Mouse (Mus musculus) kidney, embryonic 15.5 days (tissue): Measurements from ENCODE around the gene Lrwd1. TPM values are rescaled to one million over a fixed set of nuclear protein-coding genes. Genes with fewer than 3 reads are reported as not detected.
"Not testable (repeated sequence)": the region's sequence is repeated elsewhere in the genome, so short reads cannot be mapped to it uniquely, and the experiment has no call there.

ENCODE experiments used
- ATAC-seq: fragments of 200-750 bp; cut with Nextera tagmentation; replicated peaks from 2 replicates; pipeline ENCODE4 v1.8.0; 2017; ENCODE audit warnings: moderate TSS enrichment; ENCODE audit not compliant: low FRiP score
- H3K27ac ChIP-seq: fragments of 300-500 bp; sonication (generic); 2 replicates; pipeline ENCODE4 v1.5.1; 2015; ENCODE audit warnings: mild to moderate bottlenecking, inconsistent platforms
- H3K27me3 ChIP-seq: fragments of 300-500 bp; sonication (generic); 2 replicates; pipeline ENCODE4 v1.6.1; 2015; ENCODE audit warnings: inconsistent platforms
- H3K36me3 ChIP-seq: fragments of 300-500 bp; sonication (generic); 2 replicates; pipeline ENCODE4 v1.6.1; 2015; ENCODE audit warnings: inconsistent platforms
- H3K4me1 ChIP-seq: fragments of 300-500 bp; sonication (generic); 2 replicates; pipeline ENCODE4 v1.6.1; 2015; ENCODE audit warnings: inconsistent platforms
- H3K4me2 ChIP-seq: fragments of 300-500 bp; sonication (generic); 2 replicates; pipeline ENCODE4 v1.6.1; 2015; ENCODE audit warnings: moderate library complexity, mild to moderate bottlenecking, inconsistent platforms
- H3K4me3 ChIP-seq: fragments of 300-500 bp; sonication (generic); replicated peaks from 2 replicates; pipeline ENCODE4 v1.5.1; 2015; ENCODE audit warnings: mild to moderate bottlenecking, inconsistent platforms
- H3K9ac ChIP-seq: fragments of 300-500 bp; sonication (generic); 2 replicates; pipeline ENCODE4 v1.6.1; 2015; ENCODE audit warnings: mild to moderate bottlenecking, inconsistent platforms
- H3K9me3 ChIP-seq: fragments of 300-500 bp; sonication (generic); replicated peaks from 2 replicates; pipeline ENCODE4 v1.6.1; 2016; ENCODE audit warnings: inconsistent platforms
- WGBS: fragments of 180-500 bp; shearing (Covaris S2); methylation state at CpG from one replicate; pipeline ENCODE4 v1.1.7; 2015; ENCODE audit warnings: mixed read lengths; 5-methylcytosine and 5-hydroxymethylcytosine counted together
- polyA plus RNA-seq: library from polyadenylated mRNA; unstranded; fragments of >200 nt; fragmentation: Nextera tagmentation; extraction: Ambion mirVana; gene quantifications from 2 replicates; pipeline ENCODE4 v1.2.1, GENCODE M21; 2015

Lrwd1 gene
- polyA plus RNA-seq, 1 experiment from 2014 or later: 40.2 TPM

DNA sequence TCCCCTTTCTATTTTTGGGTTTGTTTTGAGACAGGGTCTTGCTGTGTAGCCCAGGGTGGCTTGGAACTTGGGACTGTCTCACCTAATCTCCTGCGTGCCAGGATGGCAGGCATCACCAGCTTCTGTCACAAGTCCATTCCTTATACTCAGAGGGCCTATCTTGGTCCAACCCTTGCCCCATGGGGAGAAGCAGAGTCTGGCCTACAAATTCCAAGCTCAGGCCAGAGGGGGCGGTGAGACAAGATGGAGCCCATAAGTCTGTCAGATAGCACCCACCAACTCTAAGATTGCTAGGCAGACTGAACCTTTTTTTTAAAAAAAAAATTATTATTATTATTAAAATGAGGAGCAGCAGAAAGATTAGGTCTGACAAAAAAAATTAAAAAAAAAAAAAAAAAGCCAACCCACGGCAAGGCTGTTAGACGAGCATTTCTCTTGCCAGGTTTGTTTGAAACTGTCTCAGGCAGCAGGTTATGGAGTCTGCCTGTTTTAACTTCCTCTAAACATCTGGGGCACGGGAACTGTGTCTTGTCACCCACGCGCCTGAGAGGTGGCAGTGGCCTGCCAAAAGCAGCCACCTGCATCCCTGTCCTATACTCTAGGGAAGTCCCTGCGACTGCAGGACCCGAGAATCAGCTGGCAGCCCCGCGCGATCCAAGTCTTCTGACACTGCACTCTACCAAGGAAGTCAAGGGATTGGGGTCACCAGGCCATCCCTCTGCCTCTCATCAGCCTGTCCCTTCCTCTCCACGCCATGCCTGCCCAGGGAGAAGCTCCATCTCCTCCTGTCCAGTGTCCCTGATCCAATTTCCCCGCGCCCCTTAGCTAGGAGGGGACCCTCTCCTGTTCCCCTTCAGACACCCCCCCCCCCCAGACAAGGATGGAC, 34.0 kb upstream of the Lrwd1 start:
- Histone ChIP-seq H3K27ac (no peak overlapping the region), H3K36me3 (peaks cover 3% of the 10 kb centered on the region; the same call in 1 of the 2 replicates), H3K4me3 (peak overlapping the region; percentile 52), H3K4me2 (peak overlapping the region; percentile 84), H3K9me3 (0 out of 2 replicates have a peak, but pooled peaks cover 4% of the 10 kb centered on the region), H3K27me3 (no peaks in the 10 kb centered on the region), H3K4me1 (peaks cover 22% of the 10 kb centered on the region), H3K9ac (peak overlapping the region; percentile 57)
- ATAC-seq: peak; percentile 57
- 11% methylated on average over 15 of the region's 15 CpGs for WGBS

DNA sequence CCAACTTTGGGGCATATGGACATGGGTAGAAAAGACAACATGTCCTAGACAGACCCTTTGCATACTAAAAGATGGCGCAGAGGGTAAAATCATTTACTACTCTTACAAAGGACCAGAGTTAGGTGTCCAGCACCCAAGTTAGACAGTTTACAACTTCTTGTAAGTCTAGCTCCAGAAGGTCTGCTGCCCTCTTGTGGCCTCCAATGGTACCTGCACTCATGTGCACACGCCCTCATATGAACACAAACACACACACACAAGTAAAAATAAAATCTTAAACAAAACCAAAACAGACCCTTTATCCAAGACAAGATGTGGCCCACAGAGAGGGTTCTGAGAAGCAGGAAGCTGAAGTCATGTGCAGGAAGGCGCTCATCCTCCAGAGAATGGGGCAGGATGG, 32.2 kb upstream of the Lrwd1 start:
- Histone ChIP-seq H3K9me3 (0 out of 2 replicates have a peak, but pooled peaks cover 4% of the 10 kb centered on the region), H3K27me3 (no peaks in the 10 kb centered on the region), H3K4me3 (no peak overlapping the region), H3K36me3 (peaks cover 3% of the 10 kb centered on the region; the same call in 1 of the 2 replicates), H3K4me2 (no peak overlapping the region), H3K27ac (no peak overlapping the region), H3K4me1 (peaks cover 19% of the 10 kb centered on the region), H3K9ac (no peak overlapping the region)
- 94% methylated on average over 3 of the region's 3 CpGs for WGBS
- ATAC-seq: no peak

DNA sequence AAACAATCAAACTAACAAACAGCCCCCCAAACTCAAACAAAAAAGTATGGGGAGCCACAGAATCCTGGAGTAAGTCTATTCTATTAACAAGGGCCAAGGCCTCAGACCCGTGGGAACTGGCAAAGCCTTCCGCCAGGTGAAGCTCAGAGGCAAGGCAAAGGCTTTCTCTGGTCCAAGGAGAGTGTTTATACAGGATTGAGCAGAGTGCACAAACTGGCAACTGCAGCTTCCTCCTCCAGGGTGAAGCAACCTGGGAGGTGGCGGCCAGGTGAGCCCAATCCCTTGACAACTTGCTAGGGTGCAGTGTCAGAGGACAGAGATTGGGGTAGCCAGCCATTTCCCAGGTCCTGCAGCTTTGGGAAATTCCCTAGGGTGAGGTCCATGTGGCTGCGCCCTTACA, 31.4 kb upstream of the Lrwd1 start:
- Histone ChIP-seq H3K27me3 (no peaks in the 10 kb centered on the region), H3K27ac (no peak overlapping the region), H3K9ac (no peak overlapping the region), H3K9me3 (0 out of 2 replicates have a peak, but pooled peaks cover 4% of the 10 kb centered on the region), H3K36me3 (peaks cover 3% of the 10 kb centered on the region; the same call in 1 of the 2 replicates), H3K4me1 (peaks cover 19% of the 10 kb centered on the region), H3K4me3 (no peak overlapping the region), H3K4me2 (no peak overlapping the region)
- WGBS: 92% methylated on average over 4 of the region's 4 CpGs
- ATAC-seq: no peak

DNA sequence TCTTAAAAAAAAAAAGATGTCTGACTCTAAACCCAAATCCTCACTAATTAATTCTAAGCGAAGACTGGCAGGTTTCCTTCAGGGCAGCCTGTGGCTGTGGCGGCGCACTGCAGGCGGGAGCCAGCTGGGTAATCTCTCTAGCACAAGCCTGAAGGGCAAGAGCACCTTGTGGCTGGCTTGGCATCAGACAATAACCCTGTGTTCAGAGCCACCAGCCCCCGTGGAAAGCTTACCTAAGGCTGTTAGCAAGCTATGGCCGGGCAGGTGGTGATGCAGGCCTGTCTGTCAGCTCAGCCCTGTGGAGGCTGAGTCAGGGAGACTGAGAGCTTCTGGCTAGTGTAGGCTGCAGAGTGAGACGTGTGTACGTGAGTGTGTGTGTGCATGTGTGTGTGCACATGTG, 29.4 kb upstream of the Lrwd1 start:
- Histone ChIP-seq H3K9me3 (0 out of 2 replicates have a peak, but pooled peaks cover 4% of the 10 kb centered on the region), H3K4me2 (no peak overlapping the region), H3K36me3 (peaks cover 10% of the 10 kb centered on the region; the same call in 1 of the 2 replicates), H3K27me3 (no peaks in the 10 kb centered on the region), H3K4me3 (no peak overlapping the region), H3K4me1 (peaks cover 4% of the 10 kb centered on the region), H3K9ac (no peak overlapping the region), H3K27ac (no peak overlapping the region)
- 85% methylated on average over 8 of the region's 8 CpGs for WGBS
- no peak for ATAC-seq

DNA sequence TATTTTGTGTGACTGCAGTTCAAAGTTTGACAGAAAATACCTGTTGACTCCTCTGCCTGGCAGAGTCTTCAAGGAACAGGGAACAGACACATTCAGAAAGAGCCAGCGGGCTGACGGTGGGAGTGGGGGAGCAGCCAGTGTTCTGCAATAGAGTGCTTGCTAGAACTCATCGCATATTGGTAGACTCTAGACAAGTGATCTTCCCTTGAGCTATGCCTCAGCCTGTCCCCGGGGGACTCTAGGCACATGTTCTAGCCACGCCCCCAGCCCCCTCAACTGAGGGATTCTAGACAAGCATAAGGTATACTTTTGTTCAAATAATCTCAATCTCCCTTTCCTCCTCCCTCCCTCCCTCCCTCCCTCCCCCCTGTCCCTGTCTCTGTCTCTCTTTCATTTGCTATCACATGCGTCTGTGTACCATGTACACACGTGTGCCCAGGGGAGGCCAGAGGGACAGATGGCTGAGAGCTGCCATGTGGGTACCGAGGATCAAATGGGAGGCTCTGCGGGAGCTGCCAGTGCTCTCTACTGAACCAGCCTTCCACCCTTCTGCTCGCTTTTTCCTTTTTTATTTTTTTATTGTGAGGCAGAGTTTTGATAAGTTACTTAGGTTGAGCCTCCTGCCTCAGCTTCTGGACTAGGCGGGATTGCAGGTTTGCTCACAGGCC, 28.1 kb upstream of the Lrwd1 start:
- Histone ChIP-seq H3K9ac (no peak overlapping the region), H3K9me3 (0 out of 2 replicates have a peak, but pooled peaks cover 4% of the 10 kb centered on the region), H3K27ac (no peak overlapping the region), H3K4me2 (no peak overlapping the region), H3K27me3 (no peaks in the 10 kb centered on the region), H3K36me3 (peaks cover 10% of the 10 kb centered on the region; the same call in 1 of the 2 replicates), H3K4me3 (no peak overlapping the region), H3K4me1 (no peaks in the 10 kb centered on the region)
- no peak for ATAC-seq
- WGBS: 88% methylated on average over 11 of the region's 11 CpGs

DNA sequence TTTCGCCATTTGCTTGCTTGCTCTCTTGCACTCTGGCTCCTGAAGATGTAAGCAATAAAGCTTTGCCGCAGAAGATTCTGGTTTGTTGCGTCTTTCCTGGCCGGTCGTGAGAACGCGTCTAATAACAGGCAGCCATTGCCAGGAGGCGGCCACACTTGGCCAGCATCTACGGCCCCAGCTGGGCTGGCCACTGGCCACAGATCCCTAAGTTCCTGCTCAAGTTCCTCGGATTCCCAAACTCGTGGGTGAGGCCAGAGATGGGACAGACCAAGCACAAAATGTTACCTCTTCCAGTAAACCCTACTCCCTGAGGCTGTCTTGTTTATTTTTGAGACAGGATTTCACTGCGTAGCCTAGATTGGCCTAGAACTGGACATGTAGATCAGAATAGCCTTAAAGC, 24.2 kb upstream of the Lrwd1 start:
- not testable (repeated sequence) for H3K9ac ChIP-seq, H3K27me3 ChIP-seq, ATAC-seq, H3K4me1 ChIP-seq, H3K4me2 ChIP-seq, H3K9me3 ChIP-seq, H3K36me3 ChIP-seq, H3K4me3 ChIP-seq, H3K27ac ChIP-seq
- 90% methylated on average over 11 of the region's 12 CpGs for WGBS

DNA sequence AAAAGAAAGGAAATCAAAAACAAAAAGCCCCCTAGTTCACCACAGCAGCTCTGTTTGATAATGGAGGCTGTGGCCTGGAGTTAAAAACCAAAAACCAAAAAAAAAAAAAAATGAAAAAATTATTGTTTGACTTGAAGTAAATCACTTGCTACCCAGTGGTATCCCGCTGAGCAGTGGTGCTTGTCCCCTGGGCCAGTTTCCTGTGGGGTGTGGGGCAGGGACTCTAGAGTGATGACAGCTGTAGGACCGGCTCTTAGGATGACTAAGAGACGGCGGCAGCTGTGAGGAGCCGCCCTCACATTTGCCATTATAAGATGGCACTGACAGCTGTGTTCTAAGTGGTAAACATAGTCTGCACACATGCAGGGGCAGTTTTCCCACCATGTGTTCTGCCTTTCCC, 19.5 kb upstream of the Lrwd1 start:
- no peaks in the 10 kb centered on the region for H3K4me1 ChIP-seq
- H3K9me3 ChIP-seq: no peaks in the 10 kb centered on the region
- H3K4me2 ChIP-seq: no peak overlapping the region
- no peaks in the 10 kb centered on the region for H3K27me3 ChIP-seq
- H3K27ac ChIP-seq: no peak overlapping the region
- no peak overlapping the region for H3K4me3 ChIP-seq
- ATAC-seq: no peak
- 78% methylated on average over 5 of the region's 5 CpGs for WGBS
- H3K36me3 ChIP-seq: 0 out of 2 replicates have a peak, but pooled peaks cover 1% of the 10 kb centered on the region
- no peak overlapping the region for H3K9ac ChIP-seq

DNA sequence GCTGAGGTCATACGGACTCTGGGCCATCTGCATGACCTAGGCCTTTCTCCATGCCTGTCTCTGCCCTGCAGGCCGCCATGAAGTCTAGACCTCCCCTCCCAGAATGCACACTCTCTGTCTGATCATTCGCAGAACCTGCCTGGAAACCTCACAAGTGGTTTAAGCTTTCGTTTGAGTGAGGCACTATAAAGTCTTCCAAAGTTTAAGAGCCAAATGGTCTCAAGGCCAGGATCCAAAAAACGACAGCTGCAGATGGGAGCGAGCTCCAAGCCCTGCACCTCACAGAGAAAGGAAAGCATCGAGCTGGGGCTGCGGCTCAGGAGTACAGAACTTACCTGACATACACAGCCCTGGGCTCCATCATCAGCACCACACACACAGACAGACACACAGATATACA, 16.5 kb upstream of the Lrwd1 start:
- Histone ChIP-seq H3K4me2 (no peak overlapping the region), H3K27me3 (no peaks in the 10 kb centered on the region), H3K36me3 (no peaks in the 10 kb centered on the region), H3K4me3 (no peak overlapping the region), H3K9ac (no peak overlapping the region), H3K9me3 (no peaks in the 10 kb centered on the region), H3K4me1 (no peaks in the 10 kb centered on the region), H3K27ac (no peak overlapping the region)
- 63% methylated on average over 8 of the region's 8 CpGs for WGBS
- ATAC-seq: no peak

DNA sequence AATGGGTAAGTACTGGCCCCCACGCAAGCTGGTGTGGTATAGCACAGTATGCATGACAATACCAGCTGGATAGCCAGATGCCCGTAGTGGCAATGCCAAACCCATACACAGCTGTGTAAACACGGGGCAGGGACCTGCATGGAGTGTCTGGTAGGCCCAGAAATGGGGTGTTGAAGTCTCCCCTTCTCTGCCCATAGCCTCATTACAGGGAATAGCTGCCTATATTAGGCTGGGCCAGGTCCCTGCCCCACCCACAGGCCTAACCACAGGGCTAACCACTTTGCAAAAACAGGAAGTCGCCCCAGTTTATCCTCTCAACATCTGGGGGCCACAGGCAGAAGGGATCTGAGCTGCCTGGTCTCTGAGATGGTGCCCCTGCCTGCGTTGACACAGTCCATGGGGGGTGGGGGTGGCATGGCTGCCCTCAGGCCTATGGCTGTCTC, 13.3 kb upstream of the Lrwd1 start:
- H3K36me3 ChIP-seq, ATAC-seq, H3K27ac ChIP-seq, H3K9ac ChIP-seq, H3K4me2 ChIP-seq, H3K9me3 ChIP-seq, H3K4me3 ChIP-seq, H3K4me1 ChIP-seq, H3K27me3 ChIP-seq: not testable (repeated sequence)
- WGBS: 66% methylated on average over 5 of the region's 5 CpGs

DNA sequence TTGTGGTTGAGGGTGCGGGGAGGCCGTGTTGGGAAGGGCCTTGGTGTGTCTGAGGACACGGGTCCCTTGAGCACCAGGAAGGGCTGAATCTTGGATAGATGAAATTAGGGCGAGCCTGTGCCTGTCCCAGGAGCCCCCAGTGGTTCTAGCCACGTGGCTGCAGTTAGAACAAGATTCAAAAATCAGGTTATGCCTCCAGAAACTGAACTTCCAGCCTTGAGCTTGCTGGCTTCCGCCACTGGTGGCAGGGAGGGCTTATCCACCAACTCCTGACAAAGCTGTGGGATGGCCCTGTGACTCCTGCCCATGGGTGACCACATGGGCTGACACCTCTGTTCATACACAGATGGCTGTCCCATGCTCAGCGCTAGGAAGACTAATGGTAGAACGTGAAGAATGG, 11.8 kb upstream of the Lrwd1 start:
- 71% methylated on average over 8 of the region's 8 CpGs for WGBS
- no peak for ATAC-seq
- no peak overlapping the region for H3K4me2 ChIP-seq

DNA sequence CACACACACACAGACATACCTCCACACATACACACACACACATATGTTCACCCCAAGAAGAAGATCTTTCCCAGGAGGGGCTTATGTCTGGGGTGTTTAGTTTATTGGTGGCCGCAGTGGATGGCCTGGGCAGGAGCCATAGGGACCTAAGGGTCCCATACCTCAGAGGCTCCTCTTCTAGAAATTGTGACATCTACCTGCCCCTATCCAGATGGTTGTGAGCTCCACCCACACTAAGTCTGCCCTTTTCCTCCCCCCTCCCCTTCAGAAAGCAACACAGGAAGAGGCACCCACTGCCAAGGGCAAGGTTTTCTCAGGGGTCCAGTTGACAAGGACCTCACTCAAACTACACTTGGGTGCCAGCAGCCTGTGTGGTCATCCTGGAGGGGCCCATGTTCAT, 11.1 kb upstream of the Lrwd1 start:
- WGBS: 93% methylated on average over 1 of the region's 1 CpGs
- H3K9me3 ChIP-seq: no peaks in the 10 kb centered on the region
- no peak overlapping the region for H3K4me3 ChIP-seq
- ATAC-seq: no peak
- no peaks in the 10 kb centered on the region for H3K4me1 ChIP-seq
- no peak overlapping the region for H3K27ac ChIP-seq
- H3K36me3 ChIP-seq: peaks cover 9% of the 10 kb centered on the region
- no peak overlapping the region for H3K9ac ChIP-seq
- no peaks in the 10 kb centered on the region for H3K27me3 ChIP-seq
- H3K4me2 ChIP-seq: no peak overlapping the region

More for the DNA sequence above, 11.8 kb upstream of the Lrwd1 start:
- Histone ChIP-seq H3K9me3 (no peaks in the 10 kb centered on the region), H3K4me1 (no peaks in the 10 kb centered on the region), H3K4me3 (no peak overlapping the region), H3K9ac (no peak overlapping the region), H3K36me3 (peaks cover 1% of the 10 kb centered on the region), H3K27me3 (no peaks in the 10 kb centered on the region), H3K27ac (no peak overlapping the region)
